Mouse (Mus musculus): ENCODE results near the gene Ntan1. TPM values are rescaled to one million over a fixed set of nuclear protein-coding genes. Genes with fewer than 3 reads are reported as not detected.

Gene Ntan1
- polyA plus RNA-seq (2017; shearing (Covaris generic)) = 100 to 1,000 TPM; 189 to 220 TPM

GRCm38 (mm10) chr16:13818560-13819393 is at the start of gene Ntan1:
Gene Ntan1 (plus strand): TSS chr16:13818845.

GRCm38 (mm10) chr16:13780353-13781036 is 38.1 kb upstream of the Ntan1 start, which contains the start of gene Rrn3:
Gene Rrn3 (plus strand): TSS chr16:13780708.

Other genes starting within 250 kb of the Ntan1 start
- 10 to 100 TPM; 32.7 to 54.3 TPM for gene Parn, start 150.7 kb upstream of the Ntan1 start, polyA plus RNA-seq (2017; shearing (Covaris generic))
- 10 to 100 TPM; 49.9 to 57.1 TPM for gene Bfar, start 147.0 kb upstream of the Ntan1 start, polyA plus RNA-seq (2017; shearing (Covaris generic))
- gene 3110001I22Rik, start 146.9 kb upstream of the Ntan1 start, polyA plus RNA-seq (2017; shearing (Covaris generic)) = 1 to 10 TPM; 8.1 to 9.0 TPM
- gene Pla2g10, start 87.9 kb upstream of the Ntan1 start, polyA plus RNA-seq (2017; shearing (Covaris generic)) = not detected
- gene Rrn3, start 38.1 kb upstream of the Ntan1 start, polyA plus RNA-seq (2017; shearing (Covaris generic)) = 10 to 100 TPM; 30.3 to 35.3 TPM
- gene Pdxdc1, start 84.3 kb downstream of the Ntan1 start, polyA plus RNA-seq (2017; shearing (Covaris generic)) = 10 to 100 TPM; 49.1 to 54.7 TPM
- under 1 TPM; 0.64 to 0.87 TPM for gene Mpv17l, start 84.3 kb downstream of the Ntan1 start, polyA plus RNA-seq (2017; shearing (Covaris generic))
- not detected for gene 2900011O08Rik, start 167.8 kb downstream of the Ntan1 start, polyA plus RNA-seq (2017; shearing (Covaris generic))
- not detected for gene Ifitm7, start 168.0 kb downstream of the Ntan1 start, polyA plus RNA-seq (2017; shearing (Covaris generic))